Mouse (Mus musculus) layer of hippocampus, postnatal 25 days (tissue): ENCODE data around the gene Acad12. TPM values are rescaled to one million over a fixed set of nuclear protein-coding genes. Genes with fewer than 3 reads are reported as not detected.
"Not testable (repeated sequence)": the region's sequence is repeated elsewhere in the genome, so short reads cannot be mapped to it uniquely, and the experiment has no call there.

ENCODE experiments used
- DNase-seq, 2 experiments: peaks; one replicate each; pipeline ENCODE4 v3.0.0; 2022; ENCODE audit warnings: mixed read lengths in 2 of 2, low spot score in 1 of 2; ENCODE audit errors: extremely low spot score in 1 of 2
- total RNA-seq, 2 experiments: library from RNA; stranded (reverse); gene quantifications; 2 replicates each; pipeline ENCODE4 v1.2.3; 2021

Gene Acad12
- total RNA-seq, 2 experiments from 2014 or later: 6.0 to 7.6 TPM

GRCm38 (mm10) chr5:121614921-121615320, 3.8 kb downstream of the Acad12 start:
- not testable (repeated sequence) for DNase-seq

- DNase-seq: no peak
These were observed 6.7 kb downstream of the Acad12 start for GRCm38 (mm10) chr5:121612036-121612435.

GRCm38 (mm10) chr5:121609556-121610135, 9.1 kb downstream of the Acad12 start:
- DNase-seq: not testable (repeated sequence)

- DNase-seq: peak; percentile 59 to 94
These were observed 12.6 kb downstream of the Acad12 start for GRCm38 (mm10) chr5:121606151-121606550.

- DNase-seq: not testable (repeated sequence)
These were observed 14.9 kb downstream of the Acad12 start for GRCm38 (mm10) chr5:121603815-121604214.

- peak; percentile 79 to 96 for DNase-seq
These were observed 17.0 kb downstream of the Acad12 start for GRCm38 (mm10) chr5:121601547-121602299.

- DNase-seq: no peak
These were observed 19.7 kb downstream of the Acad12 start for GRCm38 (mm10) chr5:121598871-121599610.

GRCm38 (mm10) chr5:121597991-121598537, 20.7 kb downstream of the Acad12 start:
- no peak for DNase-seq

GRCm38 (mm10) chr5:121597332-121597731, 21.4 kb downstream of the Acad12 start:
- no peak for DNase-seq

GRCm38 (mm10) chr5:121596226-121596625, 22.5 kb downstream of the Acad12 start:
- DNase-seq: no peak

GRCm38 (mm10) chr5:121595758-121596157, 23.0 kb downstream of the Acad12 start:
- DNase-seq: no peak

GRCm38 (mm10) chr5:121594714-121595313, 23.9 kb downstream of the Acad12 start:
- DNase-seq: no peak

GRCm38 (mm10) chr5:121593451-121594401, 25.0 kb downstream of the Acad12 start, which contains the start of gene Aldh2:
Gene Aldh2, minus strand, starts transcription at chr5:121593824.
- DNase-seq: peak; percentile 43 to 67

- DNase-seq: peak in 1 of 2 experiments; percentile 12
These were observed 25.8 kb downstream of the Acad12 start for GRCm38 (mm10) chr5:121592816-121593407.

GRCm38 (mm10) chr5:121592064-121592815, 26.5 kb downstream of the Acad12 start:
- no peak for DNase-seq

- no peak for DNase-seq
These were observed 27.2 kb downstream of the Acad12 start for GRCm38 (mm10) chr5:121591417-121592063.

- DNase-seq: no peak
These were observed 28.8 kb downstream of the Acad12 start for GRCm38 (mm10) chr5:121589928-121590327.
